Mouse (Mus musculus) megakaryocyte, embryonic 14.5 days (primary cell): ENCODE results near the gene Gm20388. TPM values are rescaled to one million over a fixed set of nuclear protein-coding genes. Genes with fewer than 3 reads are reported as not detected.
A peak's percentile ranks its signal among the peaks of the same experiment; 100 is the strongest.

ENCODE experiments used
- H3K27me3 ChIP-seq: replicated peaks from 2 replicates; pipeline ENCODE3; 2012; ENCODE audit warnings: inconsistent platforms
- H3K36me3 ChIP-seq: replicated peaks from 2 replicates; pipeline ENCODE3; 2012; ENCODE audit warnings: low read length, inconsistent platforms, mixed read lengths
- H3K4me1 ChIP-seq: 2 replicates; pipeline ENCODE4 v1.6.1; 2012; ENCODE audit warnings: inconsistent platforms
- H3K4me3 ChIP-seq: replicated peaks from 2 replicates; pipeline ENCODE3; 2012; ENCODE audit warnings: moderate library complexity, mild to moderate bottlenecking, inconsistent platforms
- H3K9me3 ChIP-seq: 2 replicates; pipeline ENCODE4 v1.6.1; 2012; ENCODE audit warnings: inconsistent platforms
- FLI1 ChIP-seq: IDR thresholded peaks from 2 replicates; pipeline ENCODE4 v1.6.1; 2012; ENCODE audit warnings: low read length, inconsistent platforms, mixed read lengths
- GATA1 ChIP-seq: IDR thresholded peaks from 3 replicates; pipeline ENCODE4 v1.6.1; 2012; ENCODE audit warnings: mixed read lengths, low read length, inconsistent platforms, borderline replicate concordance
- polyA plus RNA-seq: library from polyadenylated mRNA; stranded (reverse); fragments of >175 nt; gene quantifications from 2 replicates; pipeline ENCODE4 v1.2.3, GENCODE M21; 2012; ENCODE audit warnings: low replicate concordance; ENCODE audit not compliant: insufficient read depth

Gene Gm20388
- polyA plus RNA-seq, 1 experiment = 111 TPM

- H3K9me3 ChIP-seq = peaks cover 9% of the 10 kb centered on the region
- no peaks in the 10 kb centered on the region for H3K36me3 ChIP-seq
- H3K27me3 ChIP-seq = peaks cover 45% of the 10 kb centered on the region
- H3K4me3 ChIP-seq = no peak overlapping the region
- H3K4me1 ChIP-seq = peaks cover 34% of the 10 kb centered on the region
- TF ChIP-seq GATA1 = no peak
- TF ChIP-seq FLI1 = no peak
Measured at GRCm38 (mm10) chr8:120626461-120626860, 715.8 kb downstream of the Gm20388 start.

- TF ChIP-seq FLI1 (no peak), GATA1 (no peak)
- no peak overlapping the region for H3K4me3 ChIP-seq
- H3K4me1 ChIP-seq = peaks cover 32% of the 10 kb centered on the region
- peaks cover 12% of the 10 kb centered on the region for H3K9me3 ChIP-seq
- H3K36me3 ChIP-seq = no peaks in the 10 kb centered on the region
- peaks cover 50% of the 10 kb centered on the region for H3K27me3 ChIP-seq
Measured at GRCm38 (mm10) chr8:120627298-120627697, 716.7 kb downstream of the Gm20388 start.

- Histone ChIP-seq H3K9me3 (peaks cover 21% of the 10 kb centered on the region), H3K27me3 (peaks cover 77% of the 10 kb centered on the region), H3K4me3 (no peak overlapping the region), H3K4me1 (peaks cover 33% of the 10 kb centered on the region), H3K36me3 (no peaks in the 10 kb centered on the region)
- TF ChIP-seq GATA1 = no peak
- TF ChIP-seq FLI1 = no peak
Measured at GRCm38 (mm10) chr8:120630031-120630430, 719.4 kb downstream of the Gm20388 start.

- H3K27me3 ChIP-seq = peaks cover 84% of the 10 kb centered on the region
- TF ChIP-seq FLI1 (no peak), GATA1 (no peak)
- H3K36me3 ChIP-seq = no peaks in the 10 kb centered on the region
- H3K4me3 ChIP-seq = no peak overlapping the region
- H3K9me3 ChIP-seq = peaks cover 21% of the 10 kb centered on the region
- H3K4me1 ChIP-seq = peaks cover 33% of the 10 kb centered on the region
Measured at GRCm38 (mm10) chr8:120630848-120631247, 720.2 kb downstream of the Gm20388 start.

GRCm38 (mm10) chr8:120631441-120632375 lies 721.1 kb downstream of the Gm20388 start:
- no peaks in the 10 kb centered on the region for H3K36me3 ChIP-seq
- no peak overlapping the region for H3K4me3 ChIP-seq
- TF ChIP-seq GATA1 (no peak), FLI1 (no peak)
- H3K9me3 ChIP-seq = peaks cover 21% of the 10 kb centered on the region
- peaks cover 90% of the 10 kb centered on the region for H3K27me3 ChIP-seq
- peaks cover 38% of the 10 kb centered on the region for H3K4me1 ChIP-seq

GRCm38 (mm10) chr8:120632969-120633664 lies 722.5 kb downstream of the Gm20388 start:
- H3K4me1 ChIP-seq = peaks cover 49% of the 10 kb centered on the region
- peaks cover 94% of the 10 kb centered on the region for H3K27me3 ChIP-seq
- H3K9me3 ChIP-seq = peaks cover 30% of the 10 kb centered on the region
- H3K4me3 ChIP-seq = no peak overlapping the region
- no peaks in the 10 kb centered on the region for H3K36me3 ChIP-seq
- no peak for TF ChIP-seq GATA1
- TF ChIP-seq FLI1 = no peak

- no peak for TF ChIP-seq FLI1
- TF ChIP-seq GATA1 = no peak
- no peaks in the 10 kb centered on the region for H3K36me3 ChIP-seq
- peaks cover 31% of the 10 kb centered on the region for H3K9me3 ChIP-seq
- H3K4me1 ChIP-seq = peaks cover 49% of the 10 kb centered on the region
- peaks cover 89% of the 10 kb centered on the region for H3K27me3 ChIP-seq
- H3K4me3 ChIP-seq = peak overlapping the region; percentile 91
Measured at GRCm38 (mm10) chr8:120633665-120634271, 723.1 kb downstream of the Gm20388 start.

- peaks cover 26% of the 10 kb centered on the region for H3K9me3 ChIP-seq
- H3K4me3 ChIP-seq = peak overlapping the region; percentile 91
- H3K27me3 ChIP-seq = peaks cover 86% of the 10 kb centered on the region
- no peaks in the 10 kb centered on the region for H3K36me3 ChIP-seq
- TF ChIP-seq FLI1 = no peak
- no peak for TF ChIP-seq GATA1
- H3K4me1 ChIP-seq = peaks cover 49% of the 10 kb centered on the region
Measured at GRCm38 (mm10) chr8:120634329-120634839, 723.7 kb downstream of the Gm20388 start.

GRCm38 (mm10) chr8:120641245-120641644 lies 730.6 kb downstream of the Gm20388 start:
- Histone ChIP-seq H3K4me1 (peaks cover 31% of the 10 kb centered on the region), H3K4me3 (peak overlapping the region; percentile 59), H3K36me3 (no peaks in the 10 kb centered on the region), H3K27me3 (peaks cover 66% of the 10 kb centered on the region), H3K9me3 (peaks cover 15% of the 10 kb centered on the region)
- TF ChIP-seq GATA1 (no peak), FLI1 (no peak)
